Mouse (Mus musculus): ENCODE results near the gene Ulk3. TPM values are rescaled to one million over a fixed set of nuclear protein-coding genes. Genes with fewer than 3 reads are reported as not detected.

The Ulk3 gene
- total and polyA plus RNA-seq, 3 experiments = 5.0 to 11.9 TPM; not detected in 1

DNA sequence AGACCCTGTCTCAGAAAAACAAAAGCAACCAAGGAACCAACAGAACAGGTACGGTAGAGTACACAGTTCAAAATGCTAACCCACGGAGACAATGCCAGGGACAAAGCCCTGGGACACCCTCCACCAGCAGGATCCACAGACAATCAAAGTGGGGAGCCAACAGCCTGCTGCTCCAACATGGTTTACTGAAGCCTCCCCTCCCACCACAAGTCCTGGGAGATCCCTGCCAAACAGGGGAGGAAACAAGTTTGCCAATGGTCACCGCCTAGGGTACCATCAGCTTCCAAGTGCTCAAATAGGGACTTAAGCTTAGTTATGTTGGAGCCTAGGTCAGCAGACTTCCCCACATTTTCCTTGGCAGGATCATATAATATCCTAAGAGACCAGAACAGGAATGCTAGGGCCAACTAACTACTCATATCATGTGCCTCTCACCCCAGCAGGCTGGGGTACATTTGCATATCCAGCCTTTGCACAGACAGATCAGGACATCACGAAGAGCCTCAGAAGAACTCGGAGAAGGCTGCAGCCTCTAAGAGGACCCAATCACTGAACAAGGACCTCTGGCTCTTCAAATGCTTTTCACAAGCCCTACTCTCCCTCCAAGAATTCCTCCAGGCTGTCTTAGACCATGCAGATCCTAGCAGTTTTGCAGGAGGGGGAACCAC lies 50.5 kb downstream of the Ulk3 start:
- peaks cover 98% of the 10 kb centered on the region for H3K79me2 ChIP-seq (ENCODE audit: control insufficient read depth, insufficient read depth, low read length, poor library complexity)
- no peak for DNase-seq (ENCODE audit: low read depth, low spot score)
- H3K9ac ChIP-seq (ENCODE audit: control insufficient read depth, low read depth, low read length, poor library complexity, severe bottlenecking) = peak overlapping the region; percentile 49
- H3K27me3 ChIP-seq (ENCODE audit: control insufficient read depth in 1 of 2, insufficient read depth in 2 of 2, low read length in 2 of 2) = no peaks in the 10 kb centered on the region
- no peaks in the 10 kb centered on the region for H3K9me3 ChIP-seq (replicated peaks; ENCODE audit: insufficient read depth, low read length)
- peak overlapping the region; percentile 9 to 10; a peak in 3 of 4 replicates for H3K4me3 ChIP-seq (ENCODE audit: control insufficient read depth in 1 of 2, insufficient read depth in 1 of 2, low read depth in 2 of 2, low read length in 2 of 2)
- H3K4me1 ChIP-seq (ENCODE audit: control insufficient read depth in 1 of 2, insufficient read depth in 2 of 2, low read length in 2 of 2) = peaks cover 27 to 66% of the 10 kb centered on the region in 2 experiments
- peak overlapping the region; percentile 55 for H3K27ac ChIP-seq (ENCODE audit: control insufficient read depth, low read depth, low read length)
- peaks cover 6 to 58% of the 10 kb centered on the region in 2 experiments for H3K36me3 ChIP-seq (ENCODE audit: control insufficient read depth in 1 of 2, insufficient read depth in 2 of 2, low read length in 2 of 2)
- TF ChIP-seq EP300 (IDR thresholded peaks at IDR 0.05; ENCODE audit: low read depth in 1 of 2, low read length in 2 of 2) (no peak), UBTF (IDR thresholded peaks at IDR 0.05; ENCODE audit: borderline replicate concordance, insufficient read depth, low read depth, low read length) (no peak), KAT2A (conservative IDR thresholded peaks at IDR 0.05; ENCODE audit: low read depth, low read length) (no peak), MAFK (IDR thresholded peaks at IDR 0.05; ENCODE audit: borderline replicate concordance, low read depth, low read length) (no peak), POLR2AphosphoS2 (IDR thresholded peaks at IDR 0.05; ENCODE audit: low read length) (no peak), MEF2A (IDR thresholded peaks at IDR 0.05; ENCODE audit: extremely low read depth, insufficient replicate concordance, low read depth, low read length, poor library complexity, severe bottlenecking) (no peak), ZMIZ1 (IDR thresholded peaks at IDR 0.05; ENCODE audit: low read depth, low read length) (no peak), MAX (IDR thresholded peaks at IDR 0.05; ENCODE audit: low read length) (no peak), MXI1 (IDR thresholded peaks at IDR 0.05; ENCODE audit: low read depth, low read length) (no peak), GATA1 (IDR thresholded peaks at IDR 0.05; ENCODE audit: low read depth, low read length) (no peak), ZKSCAN1 (IDR thresholded peaks at IDR 0.05; ENCODE audit: low read depth, low read length) (no peak), NRF1 (IDR thresholded peaks at IDR 0.05; ENCODE audit: insufficient read depth, low read depth, low read length, poor library complexity, severe bottlenecking) (no peak), SIN3A (IDR thresholded peaks at IDR 0.05; ENCODE audit: low read length) (no peak), CTCF (IDR thresholded peaks at IDR 0.05 in 2 of 3, conservative IDR thresholded peaks at IDR 0.05 in 1 of 3; ENCODE audit: control insufficient read depth in 1 of 3, insufficient read depth in 1 of 3, low read depth in 2 of 3, low read length in 3 of 3, poor library complexity in 1 of 3, severe bottlenecking in 1 of 3) (no peak), ETS1 (IDR thresholded peaks at IDR 0.05; ENCODE audit: low read depth, low read length) (no peak), MYC (IDR thresholded peaks at IDR 0.05; ENCODE audit: low read depth, low read length) (no peak), CHD1 (IDR thresholded peaks at IDR 0.05; ENCODE audit: low read depth, low read length) (no peak)

GRCm38 (mm10) chr9:57640384-57640783 lies 51.1 kb downstream of the Ulk3 start:
- Histone ChIP-seq H3K27me3 (ENCODE audit: control insufficient read depth in 1 of 2, insufficient read depth in 2 of 2, low read length in 2 of 2) (no peaks in the 10 kb centered on the region), H3K9me3 (replicated peaks; ENCODE audit: insufficient read depth, low read length) (no peaks in the 10 kb centered on the region), H3K36me3 (ENCODE audit: control insufficient read depth in 1 of 2, insufficient read depth in 2 of 2, low read length in 2 of 2) (peaks cover 6 to 58% of the 10 kb centered on the region in 2 experiments), H3K79me2 (ENCODE audit: control insufficient read depth, insufficient read depth, low read length, poor library complexity) (peaks cover 97% of the 10 kb centered on the region), H3K4me3 (ENCODE audit: control insufficient read depth in 1 of 2, insufficient read depth in 1 of 2, low read depth in 2 of 2, low read length in 2 of 2) (peak overlapping the region in 1 of 2 experiments; percentile 9; a peak in 2 of 4 replicates), H3K9ac (ENCODE audit: control insufficient read depth, low read depth, low read length, poor library complexity, severe bottlenecking) (peak overlapping the region; percentile 49), H3K27ac (ENCODE audit: control insufficient read depth, low read depth, low read length) (peak overlapping the region; percentile 55), H3K4me1 (ENCODE audit: control insufficient read depth in 1 of 2, insufficient read depth in 2 of 2, low read length in 2 of 2) (peaks cover 27 to 63% of the 10 kb centered on the region in 2 experiments)
- peak; percentile 93 for DNase-seq (ENCODE audit: low read depth, low spot score)
- TF ChIP-seq JUND (IDR thresholded peaks at IDR 0.05; ENCODE audit: low read depth, low read length) (no peak), RCOR1 (IDR thresholded peaks at IDR 0.05; ENCODE audit: low read depth, low read length) (no peak), CHD1 (IDR thresholded peaks at IDR 0.05; ENCODE audit: low read depth, low read length) (no peak), EP300 (IDR thresholded peaks at IDR 0.05; ENCODE audit: low read depth in 1 of 2, low read length in 2 of 2) (0 out of 4 replicates have a peak, but pooled peaks of 1 of the 2 experiments have one; percentile 28), MXI1 (IDR thresholded peaks at IDR 0.05; ENCODE audit: low read depth, low read length) (peak; percentile 89), TBP (IDR thresholded peaks at IDR 0.05; ENCODE audit: low read depth, low read length) (peak; percentile 64; the same call in 1 of the 2 replicates), MAX (IDR thresholded peaks at IDR 0.05; ENCODE audit: low read length) (peak; percentile 58), MYC (IDR thresholded peaks at IDR 0.05; ENCODE audit: low read depth, low read length) (0 out of 2 replicates have a peak, but pooled peaks have one; percentile 52), ZC3H11A (IDR thresholded peaks at IDR 0.05; ENCODE audit: low read depth, low read length) (no peak), MAFK (IDR thresholded peaks at IDR 0.05; ENCODE audit: borderline replicate concordance, low read depth, low read length) (no peak), NRF1 (IDR thresholded peaks at IDR 0.05; ENCODE audit: insufficient read depth, low read depth, low read length, poor library complexity, severe bottlenecking) (0 out of 2 replicates have a peak, but pooled peaks have one; percentile 14), RAD21 (IDR thresholded peaks at IDR 0.05; ENCODE audit: low read depth, low read length) (no peak), CTCF (IDR thresholded peaks at IDR 0.05 in 2 of 3, conservative IDR thresholded peaks at IDR 0.05 in 1 of 3; ENCODE audit: control insufficient read depth in 1 of 3, insufficient read depth in 1 of 3, low read depth in 2 of 3, low read length in 3 of 3, poor library complexity in 1 of 3, severe bottlenecking in 1 of 3) (no peak), HCFC1 (IDR thresholded peaks at IDR 0.05; ENCODE audit: low read depth, low read length) (peak; percentile 46; the same call in 1 of the 2 replicates), UBTF (IDR thresholded peaks at IDR 0.05; ENCODE audit: borderline replicate concordance, insufficient read depth, low read depth, low read length) (peak; percentile 44; the same call in 1 of the 2 replicates), GATA1 (IDR thresholded peaks at IDR 0.05; ENCODE audit: low read depth, low read length) (no peak), GABPA (IDR thresholded peaks at IDR 0.05; ENCODE audit: low read depth, low read length) (no peak), BHLHE40 (IDR thresholded peaks at IDR 0.05; ENCODE audit: borderline replicate concordance, low read depth, low read length) (no peak; the same call in 1 of the 2 replicates), POLR2AphosphoS5 (IDR thresholded peaks at IDR 0.05; ENCODE audit: borderline replicate concordance, low read depth, low read length) (no peak), MEF2A (IDR thresholded peaks at IDR 0.05; ENCODE audit: extremely low read depth, insufficient replicate concordance, low read depth, low read length, poor library complexity, severe bottlenecking) (no peak)
